Mouse (Mus musculus): ENCODE measurements around the gene Magi2.

The Magi2 gene

DNA sequence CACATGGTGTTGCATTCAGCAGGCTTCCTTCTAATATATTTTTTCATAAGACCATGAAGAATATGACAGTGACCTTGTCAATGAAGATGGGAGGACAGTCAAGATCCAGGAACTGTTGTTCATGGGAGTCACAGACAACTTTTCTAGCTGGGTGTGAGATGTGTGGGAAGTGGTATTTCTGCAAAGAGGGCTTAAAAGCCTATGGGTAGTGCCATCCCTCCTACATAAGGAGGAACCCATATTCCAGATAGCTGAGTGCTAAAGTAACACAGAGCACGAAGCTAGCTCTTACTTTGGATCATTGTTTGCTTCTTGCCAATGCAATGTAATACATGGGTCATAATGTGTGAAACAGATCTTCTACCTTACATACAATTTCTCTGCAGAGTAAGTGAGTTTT is 1146.8 kb downstream of the Magi2 start:
- DNase-seq (ENCODE audit: low spot score): no peak

DNA sequence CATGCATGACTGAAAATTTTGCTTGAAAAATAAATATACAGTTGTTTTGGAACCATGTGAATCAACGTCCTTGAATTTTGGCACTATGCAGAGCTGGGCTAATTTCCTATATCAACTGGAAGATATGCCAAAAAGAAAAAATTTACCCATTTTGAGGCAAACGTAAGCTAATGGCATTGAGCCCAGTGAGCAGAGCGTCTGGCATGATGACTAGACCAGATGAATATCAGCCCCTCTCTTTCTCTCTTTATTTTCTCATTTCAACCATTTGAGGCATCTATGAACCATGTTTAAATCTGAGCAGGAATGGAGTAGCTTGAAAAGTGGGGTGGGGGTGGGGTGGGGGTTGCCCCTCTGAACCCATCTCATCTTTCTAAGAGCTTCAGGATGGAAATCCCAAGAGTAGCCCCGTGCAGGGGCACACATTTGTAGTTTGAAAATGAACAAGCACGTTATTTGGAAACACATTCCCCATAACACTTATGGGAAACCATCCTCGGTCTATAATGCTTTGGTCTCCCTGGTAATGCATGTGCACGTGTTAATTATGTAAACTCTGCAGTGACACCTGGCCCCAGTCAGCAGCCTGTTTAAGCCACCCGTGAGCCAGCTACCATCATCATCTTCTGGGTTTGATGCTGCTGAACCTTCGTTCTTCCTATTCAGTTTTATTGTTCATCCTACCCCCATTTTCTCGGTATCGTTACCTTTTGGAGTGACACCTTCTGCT is 1151.4 kb downstream of the Magi2 start:
- no peak for DNase-seq (ENCODE audit: low spot score)

DNA sequence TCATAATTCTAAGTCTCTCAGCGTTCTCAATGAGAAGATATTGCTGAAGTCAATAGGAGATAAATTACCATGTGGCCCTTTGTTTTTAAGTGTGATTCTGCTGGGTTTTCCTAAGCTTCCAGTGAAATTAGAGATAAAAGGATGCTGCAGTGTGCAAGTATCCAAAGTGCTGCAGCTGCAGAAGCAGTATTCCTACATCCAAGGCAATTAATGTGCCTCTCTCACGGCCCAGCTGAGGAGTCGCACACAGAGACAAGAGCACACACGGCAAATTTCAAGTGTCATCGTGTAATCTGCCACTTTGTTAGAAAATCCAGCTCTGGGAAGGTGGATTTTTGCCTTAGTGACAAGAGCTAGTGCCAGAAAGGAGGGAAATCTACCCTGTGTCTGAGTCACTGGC is 1177.7 kb downstream of the Magi2 start:
- DNase-seq (ENCODE audit: low spot score): no peak

DNA sequence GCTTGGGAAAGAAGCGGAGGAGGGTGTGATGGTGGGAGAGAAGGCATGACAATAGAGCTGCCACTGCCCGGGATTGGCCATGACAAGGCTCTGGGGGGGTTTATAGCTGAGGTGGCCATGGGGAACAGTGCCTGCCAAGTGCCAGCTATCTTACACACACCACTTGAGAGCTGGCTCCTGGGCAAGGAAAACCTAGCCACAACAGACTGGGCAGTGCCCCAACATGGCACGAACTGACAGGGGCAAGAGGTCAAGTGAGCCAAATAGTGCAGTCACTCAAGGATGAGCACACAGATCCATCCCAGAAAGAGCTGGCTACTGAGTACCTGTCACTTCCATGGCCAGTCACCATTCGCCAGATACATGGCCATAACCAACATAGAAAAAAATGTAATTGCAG is 1179.8 kb downstream of the Magi2 start:
- DNase-seq (ENCODE audit: low spot score): no peak

DNA sequence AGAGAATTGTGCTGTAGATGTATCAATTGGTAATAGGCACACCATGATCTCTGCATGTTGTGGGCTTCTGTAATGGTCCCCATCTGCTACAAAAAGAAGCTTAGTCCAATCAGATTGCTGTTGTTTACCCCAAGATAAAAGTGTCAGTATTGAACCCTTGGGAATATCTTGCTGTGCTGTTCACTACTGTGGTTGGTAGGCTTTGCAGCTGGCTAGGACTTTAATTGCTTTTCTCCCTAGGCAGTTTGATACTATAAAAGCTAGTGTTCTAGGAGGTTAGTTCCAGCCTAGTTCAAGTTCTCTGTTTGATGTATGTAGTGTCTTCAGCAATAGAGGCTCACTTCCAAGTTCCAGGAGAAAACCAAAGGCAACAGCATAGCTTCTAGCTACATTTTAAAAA is 1188.5 kb downstream of the Magi2 start:
- DNase-seq (ENCODE audit: low spot score): no peak

DNA sequence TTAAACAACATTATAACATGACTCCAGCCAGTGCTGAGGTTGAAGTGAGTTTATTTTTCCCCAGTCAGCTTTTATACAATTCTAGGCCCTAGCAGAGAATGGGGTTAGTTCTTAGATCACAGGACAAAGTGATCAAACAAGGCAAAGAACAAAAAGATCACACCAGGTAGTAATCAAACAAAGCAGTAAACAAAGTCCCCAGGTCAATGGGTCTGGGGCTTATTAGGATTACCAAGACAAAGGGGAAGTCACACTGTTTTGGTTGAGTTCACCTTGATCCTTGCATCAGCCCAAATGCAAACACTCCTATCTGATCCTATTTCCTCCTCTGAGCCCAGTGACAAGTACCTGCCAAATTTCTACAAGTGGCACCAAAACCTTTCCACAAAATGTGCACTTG is 1190.5 kb downstream of the Magi2 start:
- DNase-seq (ENCODE audit: low spot score): no peak

DNA sequence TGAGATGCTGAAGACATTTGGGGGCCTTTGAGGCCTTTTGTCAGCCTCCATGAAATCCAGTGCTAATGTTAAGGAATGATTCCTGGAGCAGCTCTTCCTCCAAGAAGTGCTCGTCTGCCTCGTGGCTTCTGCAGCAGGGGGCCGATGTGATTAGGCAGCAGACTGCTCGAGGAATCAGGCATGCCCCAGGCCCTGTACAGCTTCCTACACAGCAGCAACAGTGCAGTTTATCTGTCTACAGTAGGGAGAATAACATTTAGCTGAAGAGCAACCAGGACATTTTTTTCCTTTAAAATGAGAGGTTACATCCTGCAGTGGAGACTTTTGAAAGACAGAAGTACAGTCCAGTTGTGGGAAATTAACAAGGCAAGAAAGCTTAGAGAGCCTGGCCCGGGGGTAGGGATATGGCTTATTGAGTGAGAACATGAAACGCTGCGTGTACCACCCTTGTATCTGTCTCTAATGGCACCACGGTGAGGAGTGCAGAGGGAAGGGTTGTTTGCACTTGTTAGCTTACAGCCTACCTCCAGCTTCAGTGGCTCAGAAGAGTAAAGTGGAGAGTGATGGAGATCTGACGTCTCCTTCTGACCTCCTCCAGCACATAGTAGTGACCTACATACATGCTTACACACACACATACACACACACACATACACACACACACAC is 1205.4 kb downstream of the Magi2 start:
- DNase-seq (ENCODE audit: low spot score): no peak

DNA sequence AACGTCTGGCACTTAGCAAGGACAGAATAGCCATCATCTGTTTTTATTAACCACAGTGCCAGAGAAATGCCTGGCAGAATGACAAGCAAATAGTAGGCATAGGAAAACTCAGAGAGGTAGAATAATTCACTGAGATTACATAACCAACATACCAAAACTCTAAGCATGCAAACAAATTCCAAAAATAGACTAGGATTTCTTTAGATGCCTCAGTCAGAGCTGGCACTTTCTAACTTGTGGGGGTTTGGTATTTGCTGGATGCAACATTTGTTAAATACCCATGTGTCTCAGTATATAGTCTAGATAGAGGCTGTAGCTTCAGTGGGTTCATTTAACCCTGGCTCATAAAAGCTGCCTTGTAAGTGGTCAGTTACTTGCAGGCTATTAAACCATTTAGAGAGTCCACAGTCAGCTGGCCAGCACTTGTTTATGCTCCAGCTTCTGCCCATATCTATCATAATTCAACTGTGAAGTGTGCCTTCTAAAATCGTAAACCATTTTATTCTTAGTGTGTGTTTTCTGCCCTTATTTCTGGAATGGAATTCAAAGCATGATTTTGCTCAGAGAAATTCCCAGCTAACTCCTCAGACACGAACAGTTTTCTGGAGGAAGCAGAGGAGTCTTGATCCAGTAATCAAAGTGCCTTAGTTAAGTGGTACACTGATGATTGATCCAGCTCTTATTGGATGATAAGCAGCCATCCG is 1219.8 kb downstream of the Magi2 start:
- no peak for DNase-seq (ENCODE audit: low spot score)

DNA sequence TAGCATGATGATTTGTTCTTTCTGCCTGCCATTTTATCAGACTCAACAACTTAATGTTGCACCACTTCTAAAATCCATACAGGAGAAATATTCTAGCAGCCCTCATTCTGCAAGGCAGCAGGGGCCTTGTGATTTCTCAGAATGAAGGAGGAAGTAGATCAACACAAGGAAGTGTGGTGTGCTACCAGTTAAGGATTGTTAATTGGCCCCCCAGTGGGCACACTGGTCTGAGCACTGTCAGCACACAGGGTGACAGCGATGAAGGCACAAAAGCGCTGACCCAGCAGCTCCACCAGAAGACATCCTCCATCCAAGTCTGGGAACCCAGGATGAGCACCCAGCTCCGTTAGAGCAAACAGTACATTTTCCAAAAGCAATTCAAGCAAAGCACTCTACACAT is 1229.3 kb downstream of the Magi2 start:
- no peak for DNase-seq (ENCODE audit: low spot score)

DNA sequence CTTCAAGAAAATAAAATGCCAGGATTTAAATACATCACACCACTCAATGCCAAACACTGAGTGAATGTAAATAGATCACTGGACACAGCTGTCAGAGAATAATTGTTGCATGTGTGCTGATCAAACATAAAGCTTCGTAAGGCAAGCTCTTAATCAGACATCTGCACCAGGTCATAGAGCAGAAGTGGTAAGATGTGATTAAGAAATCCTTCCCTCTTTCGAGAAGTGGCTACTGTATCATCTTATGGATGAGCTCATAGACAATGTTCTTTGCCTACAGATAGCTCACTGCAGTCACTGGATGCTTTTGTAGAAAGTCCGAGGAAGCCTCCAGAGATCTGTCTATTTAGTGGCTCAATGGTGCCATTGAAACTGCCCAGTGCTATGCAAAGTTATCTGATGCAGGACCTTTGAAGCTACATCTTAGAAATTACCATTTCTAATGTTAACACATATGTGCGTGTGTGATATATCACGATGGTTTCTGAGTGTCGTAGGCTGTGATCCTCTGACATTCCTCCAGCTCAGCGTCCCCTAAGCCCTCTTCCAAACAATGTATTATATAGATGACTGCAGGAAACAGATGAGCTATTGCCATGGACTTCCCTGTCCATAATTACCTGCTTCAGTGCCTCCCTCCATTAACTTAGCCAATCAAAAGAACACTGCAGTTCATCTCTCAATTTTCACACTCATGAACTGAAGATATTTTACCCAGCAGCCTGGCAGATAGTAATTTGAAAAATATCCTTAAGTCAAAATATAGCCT is 1231.1 kb downstream of the Magi2 start:
- DNase-seq (ENCODE audit: low spot score): no peak

DNA sequence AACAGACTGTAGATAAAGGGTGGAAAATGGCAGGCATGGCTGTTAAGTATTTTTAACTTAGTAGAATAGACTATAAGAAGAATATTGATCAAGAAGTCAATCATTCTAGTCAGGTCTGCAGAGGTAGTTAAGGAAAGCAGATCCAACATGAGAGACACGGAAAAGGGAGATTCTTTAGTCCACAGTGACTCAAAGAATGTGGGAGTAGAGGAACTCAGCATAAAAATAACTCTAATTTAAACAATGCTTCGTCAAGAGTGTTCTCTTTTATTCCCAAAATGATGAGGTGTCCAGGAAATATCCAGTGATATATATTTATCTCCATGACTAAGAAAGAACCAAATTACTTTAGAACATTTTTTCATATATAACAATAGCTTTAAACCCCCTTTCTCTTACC is 1234.9 kb downstream of the Magi2 start:
- DNase-seq (ENCODE audit: low spot score): no peak

DNA sequence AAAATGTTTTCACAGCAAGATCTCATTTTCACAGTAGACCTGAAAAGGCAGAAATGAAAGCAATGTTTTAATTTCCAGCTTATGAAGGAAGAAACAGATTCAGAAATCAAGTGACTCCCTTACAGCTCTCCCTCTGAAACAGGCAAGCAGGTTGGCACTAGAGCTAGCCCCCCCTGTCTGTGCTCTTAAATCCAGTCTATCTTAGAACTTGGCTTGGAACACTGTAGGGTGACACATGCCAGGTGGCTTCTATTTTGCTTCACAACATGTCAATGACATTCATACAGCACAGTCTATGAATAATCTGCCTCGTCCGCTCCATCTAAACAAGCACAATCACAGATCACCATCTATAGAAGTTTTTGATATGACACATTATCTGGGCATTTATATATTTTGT is 1235.5 kb downstream of the Magi2 start:
- DNase-seq (ENCODE audit: low spot score): no peak

DNA sequence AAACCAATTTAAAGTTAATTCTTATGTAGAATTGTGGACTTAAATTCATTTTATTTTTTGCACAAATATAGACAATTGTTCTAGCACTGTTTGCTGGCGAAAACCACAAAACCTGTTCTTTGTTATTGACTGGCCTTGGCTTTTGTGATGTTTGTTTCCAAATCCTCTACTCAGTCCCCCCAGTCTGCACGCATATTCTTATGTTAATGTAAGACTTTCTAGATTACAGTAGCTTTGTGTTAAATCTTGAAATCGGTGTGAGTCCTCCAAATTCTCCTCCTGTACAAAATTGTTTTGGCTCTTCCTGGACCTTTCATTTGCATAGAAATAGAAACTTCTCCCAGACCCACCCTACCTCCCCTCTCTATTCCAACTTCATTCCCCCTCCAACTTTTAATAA is 1242.9 kb downstream of the Magi2 start:
- no peak for DNase-seq (ENCODE audit: low spot score)

DNA sequence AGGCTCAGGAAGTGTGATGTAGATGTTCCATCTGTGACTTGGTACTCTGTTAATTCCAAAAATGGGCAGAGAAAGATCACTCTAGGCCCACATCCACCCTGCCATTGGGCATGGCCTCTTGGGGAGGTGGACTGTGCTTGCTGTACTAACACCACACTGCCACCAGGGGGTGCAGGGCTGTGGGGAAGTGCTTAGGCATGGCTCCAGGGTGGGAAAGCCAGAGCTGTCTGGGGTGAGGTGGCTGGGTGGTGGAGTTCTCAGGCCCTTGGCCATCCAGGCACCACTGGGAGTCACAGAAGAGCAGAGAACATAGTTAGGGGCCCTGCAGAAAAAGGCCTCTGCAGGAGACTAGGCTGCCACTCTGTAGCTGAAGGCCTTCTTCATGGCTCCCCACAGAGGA is 1243.6 kb downstream of the Magi2 start:
- no peak for DNase-seq (ENCODE audit: low spot score)

DNA sequence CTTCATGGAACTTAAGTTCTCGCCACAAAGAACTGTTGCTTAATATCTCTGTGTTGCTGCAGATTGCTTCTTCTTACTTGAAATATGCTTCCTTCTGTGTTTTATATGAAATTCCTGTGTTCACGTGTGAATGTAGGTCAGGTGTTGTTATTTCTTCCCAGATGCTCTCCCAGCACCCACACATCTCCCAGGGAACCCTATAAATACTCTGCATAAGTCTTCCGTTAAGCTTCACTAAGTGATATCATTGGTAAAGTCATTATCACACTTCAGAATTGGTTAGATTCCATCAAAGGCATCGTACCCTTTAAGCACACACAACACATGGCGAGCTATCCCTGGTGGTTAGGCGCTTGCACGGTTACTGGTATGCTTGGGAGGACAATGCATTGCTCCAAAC is 1257.7 kb downstream of the Magi2 start:
- no peak for DNase-seq (ENCODE audit: low spot score)

DNA sequence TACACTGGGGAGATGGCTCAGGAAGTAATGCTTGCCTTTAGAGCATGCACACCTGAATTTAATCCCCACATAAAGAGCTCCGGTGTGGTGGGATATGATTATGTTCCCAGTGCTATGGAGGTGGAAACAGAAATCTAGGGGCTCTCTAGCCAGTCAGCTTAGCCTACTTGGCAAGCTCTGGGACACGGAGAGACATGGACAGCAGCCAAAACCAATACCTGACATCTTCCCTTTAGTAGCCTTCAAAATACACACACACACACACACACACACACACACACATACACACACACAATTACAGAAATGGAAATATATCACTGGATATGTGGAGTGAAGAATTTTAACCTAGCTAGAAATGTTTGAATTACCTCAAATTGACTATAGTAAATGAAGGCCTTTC is 1265.1 kb downstream of the Magi2 start:
- no peak for DNase-seq (ENCODE audit: low spot score)

DNA sequence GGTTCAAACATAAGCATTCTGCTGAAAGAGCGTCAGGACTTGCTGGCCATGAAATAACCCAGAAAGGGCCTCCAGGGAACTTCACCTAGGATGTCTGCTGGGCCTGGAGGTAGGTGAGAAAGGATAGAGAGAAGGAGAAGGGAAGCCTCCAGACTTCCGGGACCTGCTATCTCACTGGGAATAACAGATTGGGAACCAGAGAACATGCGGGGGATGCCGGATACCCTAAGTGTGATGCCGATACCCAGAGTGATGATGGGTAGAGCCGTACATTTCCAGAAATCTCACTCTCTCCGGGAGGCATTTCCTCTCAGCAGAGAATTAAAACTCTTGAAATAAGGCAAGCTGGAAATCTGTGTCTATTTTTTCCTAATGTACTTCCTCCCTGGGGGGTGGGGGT is 1265.8 kb downstream of the Magi2 start:
- no peak for DNase-seq (ENCODE audit: low spot score)

DNA sequence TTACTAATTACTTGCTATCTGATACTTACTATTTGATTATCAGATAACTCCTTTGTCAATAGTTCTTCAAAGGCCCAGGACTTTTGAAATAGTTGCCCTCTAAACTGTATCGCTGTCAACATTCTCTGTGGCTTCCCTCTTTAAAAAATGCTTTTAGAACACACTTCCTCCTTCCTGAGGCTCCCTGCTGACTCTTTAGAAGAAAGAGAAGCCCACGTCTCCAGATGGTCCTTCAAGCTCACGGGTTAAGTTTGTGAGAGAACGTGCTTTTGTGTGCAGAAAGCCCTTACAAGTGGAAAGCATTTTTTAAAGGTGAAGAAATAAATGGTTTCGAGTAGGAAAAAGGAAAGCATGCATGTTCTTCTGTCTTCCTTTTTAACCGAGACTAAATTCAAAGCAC is 1267.2 kb downstream of the Magi2 start:
- no peak for DNase-seq (ENCODE audit: low spot score)

DNA sequence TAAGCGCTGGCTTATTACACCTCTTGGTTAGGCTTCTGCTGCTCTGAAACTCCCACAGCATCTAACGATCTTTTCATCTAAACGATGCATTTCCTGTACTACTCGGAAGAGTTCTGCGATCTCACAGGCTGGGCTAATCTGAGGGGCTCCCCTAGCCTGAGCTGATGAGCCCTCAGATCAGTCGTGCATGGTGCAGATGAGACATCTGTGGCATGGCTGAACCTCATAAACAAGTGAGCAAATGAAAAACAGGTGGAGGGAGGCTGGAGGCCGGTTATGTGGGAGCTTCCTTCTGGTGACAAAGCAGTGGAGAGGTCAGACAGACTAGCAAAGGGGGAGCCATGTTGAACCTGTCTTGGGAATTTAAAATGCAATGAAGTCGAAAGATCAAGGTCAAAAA is 1270.1 kb downstream of the Magi2 start:
- DNase-seq (ENCODE audit: low spot score): no peak

DNA sequence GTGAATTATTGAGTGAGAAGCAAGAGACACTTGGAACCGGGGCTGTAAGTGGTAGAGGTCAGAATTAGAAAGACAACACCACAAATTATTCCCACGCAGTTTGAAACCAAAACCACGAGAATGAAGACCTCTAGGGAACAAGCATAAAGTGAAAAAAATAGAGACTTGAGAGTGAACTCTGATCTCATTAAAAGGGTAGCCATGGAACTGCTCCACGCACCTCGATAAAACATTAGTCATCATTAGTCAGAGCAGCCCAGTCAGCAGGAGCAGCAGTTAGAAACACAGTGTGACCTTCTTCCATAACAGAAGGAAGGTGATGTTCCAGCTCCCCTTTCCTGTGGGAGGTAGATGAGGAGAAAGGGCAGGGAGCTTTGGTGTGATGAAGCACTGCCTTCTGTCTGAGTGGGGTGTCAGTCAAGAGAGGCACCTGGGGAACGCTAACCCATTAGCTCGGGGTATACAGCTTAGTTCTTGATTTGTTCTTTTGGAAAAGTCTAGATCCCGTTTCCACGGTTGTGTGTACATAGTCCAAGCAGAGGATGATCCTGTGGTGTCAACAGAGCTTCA is 1272.3 kb downstream of the Magi2 start:
- DNase-seq (ENCODE audit: low spot score): no peak

DNA sequence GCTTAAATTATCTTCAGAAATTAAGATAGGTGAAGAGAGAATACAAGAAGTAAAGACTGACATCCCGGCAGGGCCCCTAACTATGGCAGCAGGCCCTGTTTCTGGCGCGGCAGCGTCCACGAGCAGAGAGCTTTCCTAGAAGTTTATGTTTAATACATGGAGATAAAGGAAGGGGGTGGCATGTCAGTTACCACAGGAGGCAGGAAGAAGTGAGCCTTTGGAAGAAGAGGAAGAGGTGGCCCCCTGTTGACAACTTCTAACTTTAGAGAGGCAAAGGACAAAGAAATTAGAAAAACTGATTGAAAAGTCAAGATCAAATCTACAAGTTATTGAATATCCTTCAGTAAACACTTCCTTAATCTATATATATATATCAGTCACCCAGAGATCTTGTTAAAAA is 1281.8 kb downstream of the Magi2 start:
- no peak for DNase-seq (ENCODE audit: low spot score)

DNA sequence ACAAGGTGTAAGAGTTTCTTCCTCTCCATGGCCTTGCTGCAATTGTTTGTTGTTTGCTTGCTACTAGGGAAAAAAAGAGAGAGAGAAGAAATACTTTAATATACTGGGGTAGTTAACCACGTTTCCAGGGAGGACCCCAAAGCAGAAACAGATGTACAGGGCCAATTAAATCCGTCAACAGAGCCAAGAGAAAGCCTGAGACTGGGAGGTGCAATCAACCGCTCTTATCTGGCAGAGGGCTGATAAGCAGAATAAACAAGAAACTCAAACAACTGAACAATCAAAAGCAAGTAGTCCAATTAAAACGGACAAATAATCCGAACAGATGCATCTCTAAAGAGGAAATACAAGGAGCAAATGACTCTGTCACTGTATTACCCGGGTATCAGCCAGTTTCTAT is 1282.8 kb downstream of the Magi2 start:
- no peak for DNase-seq (ENCODE audit: low spot score)

Measured in urinary bladder, postnatal 10 days (tissue).